8 mouse cellular contexts compared by ENCODE assay signal in genomic region chr10:61381823-61382222, GRCm38 (mm10). TPM values are rescaled to one million over a fixed set of nuclear protein-coding genes. Genes with fewer than 3 reads are reported as not detected.
A peak's percentile ranks its signal among the peaks of the same experiment; 100 is the strongest.
DNase-seq lines count a peak whose midpoint lies in the region; ATAC-seq lines count a peak whose summit lies in the region.

No protein-coding gene starts in this region.

- peak; percentile 18 for DNase-seq in kidney, adult 18-20 months
- no peak for DNase-seq in kidney, adult 11 months
- DNase-seq in kidney, postnatal 10 days, result peak; percentile 60
- DNase-seq in urinary bladder, postnatal 36 days (ENCODE audit: low spot score in 2 of 2), result no peak
- DNase-seq in adrenal gland, adult 18-20 months (ENCODE audit: low spot score in 2 of 2), result no peak
- DNase-seq in left cerebral cortex, adult 18-20 months (ENCODE audit: low spot score in 2 of 2), result no peak

- ATAC-seq in granulocyte monocyte progenitor cell, adult 5-6 weeks (replicated peaks; ENCODE audit: poor library complexity, severe bottlenecking), result peak; percentile 62
- ATAC-seq in megakaryocyte progenitor cell, adult 5-6 weeks (replicated peaks; ENCODE audit: poor library complexity), result peak; percentile 23

RNA-seq across cellular contexts. Expression of gene Pald1, which starts 1.5 kb away (rescaled TPM):
- total RNA-seq in granulocyte monocyte progenitor cell, adult 5-6 weeks (2014; fragmentation: Nextera tagmentation), result not detected in 2 replicates
- total RNA-seq in granulocyte monocyte progenitor cell, adult 5-6 weeks (2017), result not detected in 2 replicates
- not detected in 2 replicates for total RNA-seq in megakaryocyte progenitor cell, adult 5-6 weeks (2015)
- total RNA-seq in megakaryocyte progenitor cell, adult 5-6 weeks (2017), result not detected in 2 replicates
- 10 to 100 TPM; 17.3 to 31.1 TPM for total RNA-seq in adrenal gland, adult 18-20 months (2021)
- total RNA-seq in left cerebral cortex, adult 18-20 months (2021), result 1 to 10 TPM; 6.8 to 8.5 TPM

RNA-seq across cellular contexts. Expression of gene Nodal, which starts 35.9 kb away (rescaled TPM):
- total RNA-seq in granulocyte monocyte progenitor cell, adult 5-6 weeks (2014; fragmentation: Nextera tagmentation), result not detected in 2 replicates
- not detected in 2 replicates for total RNA-seq in granulocyte monocyte progenitor cell, adult 5-6 weeks (2017)
- total RNA-seq in megakaryocyte progenitor cell, adult 5-6 weeks (2015), result not detected in 2 replicates
- not detected in 2 replicates for total RNA-seq in megakaryocyte progenitor cell, adult 5-6 weeks (2017)
- total RNA-seq in adrenal gland, adult 18-20 months (2021), result not detected
- total RNA-seq in left cerebral cortex, adult 18-20 months (2021), result under 1 TPM; 0.23 to 0.26 TPM

Comparison
In these comparisons a context has a peak if more than half of its experiments do, and no peak if none do; other contexts are left out.
1. DNase-seq: peak in kidney, adult 18-20 months (single experiment) and kidney, postnatal 10 days (single experiment); none in kidney, adult 11 months (single experiment), urinary bladder, postnatal 36 days (0 of 2), adrenal gland, adult 18-20 months (0 of 2) and left cerebral cortex, adult 18-20 months (0 of 2).
2. RNA of gene Pald1, which starts 1.5 kb away (total RNA-seq): 17.3 to 31.1 TPM in adrenal gland, adult 18-20 months and 6.8 to 8.5 TPM in left cerebral cortex, adult 18-20 months; not detected in granulocyte monocyte progenitor cell, adult 5-6 weeks and not detected in megakaryocyte progenitor cell, adult 5-6 weeks; every median in the first group is over 4 times any median in the second.